ENCODE assay signal across 8 mouse cellular contexts in the genomic region with DNA sequence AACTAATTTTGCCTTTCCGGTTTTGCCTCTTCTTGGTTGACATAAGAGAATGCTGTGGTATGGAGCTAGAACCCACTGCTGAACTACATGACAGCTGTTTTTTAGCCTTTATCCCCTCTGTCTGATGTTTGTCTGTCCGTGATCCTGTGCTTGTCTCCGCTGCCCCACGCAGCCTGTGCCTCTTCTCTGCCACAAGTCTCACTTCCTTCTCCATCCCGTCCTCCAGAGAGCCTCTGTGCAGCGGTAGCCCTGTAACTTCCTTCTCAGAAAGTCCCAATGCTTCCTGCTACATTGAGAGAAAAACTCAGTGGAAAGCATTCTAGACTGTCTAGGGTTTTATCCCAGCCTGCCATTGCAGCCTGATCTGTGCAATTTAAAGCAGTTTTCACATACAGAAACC. TPM values are rescaled to one million over a fixed set of nuclear protein-coding genes. Genes with fewer than 3 reads are reported as not detected.
A peak's percentile ranks its signal among the peaks of the same experiment; 100 is the strongest.
DNase-seq lines count a peak whose midpoint lies in the region; ATAC-seq and TF ChIP-seq lines count a peak whose summit lies in the region.

No protein-coding gene starts in this region.

- H3K27me3 ChIP-seq in kidney, embryonic 15.5 days: no peaks in the 10 kb centered on the region
- H3K27me3 ChIP-seq in embryonic facial prominence, embryonic 10.5 days (replicated peaks; ENCODE audit: low read depth, poor library complexity, severe bottlenecking): no peaks in the 10 kb centered on the region
- H3K27me3 ChIP-seq in intestine, embryonic 15.5 days (replicated peaks): no peaks in the 10 kb centered on the region
- no peaks in the 10 kb centered on the region for H3K27me3 ChIP-seq in midbrain, postnatal 0 days (ENCODE audit: insufficient read depth, low read length)

- DNase-seq in kidney, postnatal 36 days: no peak
- DNase-seq in embryonic facial prominence, embryonic 10.5 days (ENCODE audit: low spot score): no peak
- no peak for DNase-seq in midbrain, postnatal 0 days (ENCODE audit: low spot score)
- no peak for DNase-seq in embryo, embryonic 10.5 days (ENCODE audit: low spot score)
- DNase-seq in left cerebral cortex, postnatal 25 days (ENCODE audit: low spot score in 2 of 2): no peak
- no peak for DNase-seq in yolk sac, embryonic 10.5 days (ENCODE audit: low spot score)

- 0 out of 2 replicates have a peak overlapping the region, but pooled peaks have one; percentile 98 for H3K9ac ChIP-seq in kidney, embryonic 15.5 days
- H3K9ac ChIP-seq in intestine, embryonic 15.5 days: peak overlapping the region; percentile 93
- no peak overlapping the region for H3K9ac ChIP-seq in midbrain, postnatal 0 days (replicated peaks; ENCODE audit: low read length, poor library complexity, severe bottlenecking)

- no peak for TF ChIP-seq CTCF in midbrain, postnatal 0 days (IDR thresholded peaks at IDR 0.05)

- intact Hi-C loops in left cerebral cortex, postnatal 25 days (cut with DNase I): no loop called here

- 76% methylated on average over 6 of the region's 6 CpGs for WGBS in kidney, embryonic 15.5 days
- WGBS in embryonic facial prominence, embryonic 10.5 days: 86% methylated on average over 6 of the region's 6 CpGs
- 73% methylated on average over 6 of the region's 6 CpGs for WGBS in intestine, embryonic 15.5 days
- WGBS in midbrain, postnatal 0 days: 85% methylated on average over 6 of the region's 6 CpGs

- H3K4me3 ChIP-seq in kidney, embryonic 15.5 days (replicated peaks): peak overlapping the region; percentile 99
- H3K4me3 ChIP-seq in embryonic facial prominence, embryonic 10.5 days: peak overlapping the region; percentile 86
- H3K4me3 ChIP-seq in intestine, embryonic 15.5 days (replicated peaks): peak overlapping the region; percentile 99
- peak overlapping the region; percentile 99; the same call in 1 of the 2 replicates for H3K4me3 ChIP-seq in midbrain, postnatal 0 days (ENCODE audit: low read depth, low read length)

- no peak for ATAC-seq in kidney, embryonic 15.5 days (replicated peaks; ENCODE audit: low FRiP score)
- no peak for ATAC-seq in intestine, embryonic 15.5 days
- ATAC-seq in midbrain, postnatal 0 days (ENCODE audit: low FRiP score): no peak

- H3K27ac ChIP-seq in kidney, embryonic 15.5 days: no peak overlapping the region
- no peak overlapping the region for H3K27ac ChIP-seq in embryonic facial prominence, embryonic 10.5 days (replicated peaks)
- no peak overlapping the region for H3K27ac ChIP-seq in intestine, embryonic 15.5 days
- no peak overlapping the region for H3K27ac ChIP-seq in midbrain, postnatal 0 days (ENCODE audit: low read depth, low read length)

- H3K4me1 ChIP-seq in kidney, embryonic 15.5 days: peaks cover 25% of the 10 kb centered on the region
- peaks cover 24% of the 10 kb centered on the region for H3K4me1 ChIP-seq in embryonic facial prominence, embryonic 10.5 days
- peaks cover 14% of the 10 kb centered on the region for H3K4me1 ChIP-seq in intestine, embryonic 15.5 days (replicated peaks)
- H3K4me1 ChIP-seq in midbrain, postnatal 0 days (ENCODE audit: insufficient read depth, low read length): no peaks in the 10 kb centered on the region; the same call in 1 of the 2 replicates

- H3K9me3 ChIP-seq in kidney, embryonic 15.5 days (replicated peaks): no peaks in the 10 kb centered on the region
- no peaks in the 10 kb centered on the region for H3K9me3 ChIP-seq in embryonic facial prominence, embryonic 10.5 days
- H3K9me3 ChIP-seq in intestine, embryonic 15.5 days: no peaks in the 10 kb centered on the region
- H3K9me3 ChIP-seq in midbrain, postnatal 0 days (ENCODE audit: low read length): no peaks in the 10 kb centered on the region

- peak overlapping the region; percentile 87 for H3K4me2 ChIP-seq in kidney, embryonic 15.5 days
- peak overlapping the region; percentile 71 for H3K4me2 ChIP-seq in intestine, embryonic 15.5 days (replicated peaks)
- H3K4me2 ChIP-seq in midbrain, postnatal 0 days (ENCODE audit: low read depth, low read length, poor library complexity, severe bottlenecking): peak overlapping the region; percentile 95; the same call in 1 of the 2 replicates

- peaks cover 60% of the 10 kb centered on the region for H3K36me3 ChIP-seq in kidney, embryonic 15.5 days
- H3K36me3 ChIP-seq in embryonic facial prominence, embryonic 10.5 days (replicated peaks): peaks cover 64% of the 10 kb centered on the region
- peaks cover 40% of the 10 kb centered on the region for H3K36me3 ChIP-seq in intestine, embryonic 15.5 days
- peaks cover 33% of the 10 kb centered on the region for H3K36me3 ChIP-seq in midbrain, postnatal 0 days (ENCODE audit: insufficient read depth, low read length)

RNA-seq across cellular contexts. Expression of a gene that starts 1.3 kb away (rescaled TPM):
- 403 and 405 TPM in 2 replicates for polyA plus RNA-seq in kidney, embryonic 15.5 days (2015; fragmentation: Nextera tagmentation; extraction: Ambion mirVana)
- 377 and 387 TPM in 2 replicates for polyA plus RNA-seq in embryonic facial prominence, embryonic 10.5 days (2016; fragmentation: Nextera tagmentation; extraction: Ambion mirVana)
- 414 and 427 TPM in 2 replicates for polyA plus RNA-seq in intestine, embryonic 15.5 days (2015; fragmentation: Nextera tagmentation; extraction: Ambion mirVana)
- total RNA-seq in midbrain, postnatal 0 days (2014; rRNA removed): 190 and 200 TPM in 2 replicates
- polyA plus RNA-seq in midbrain, postnatal 0 days (2015; fragmentation: Nextera tagmentation; extraction: Ambion mirVana): 505 TPM in 2 replicates
- 100 to 1,000 TPM; 259 to 284 TPM for total RNA-seq in left cerebral cortex, postnatal 25 days (2021)

RNA-seq across cellular contexts. Expression of a gene that starts 1.6 kb away (rescaled TPM):
- 56.7 and 62.1 TPM in 2 replicates for polyA plus RNA-seq in kidney, embryonic 15.5 days (2015; fragmentation: Nextera tagmentation; extraction: Ambion mirVana)
- polyA plus RNA-seq in embryonic facial prominence, embryonic 10.5 days (2016; fragmentation: Nextera tagmentation; extraction: Ambion mirVana): 48.1 and 48.4 TPM in 2 replicates
- polyA plus RNA-seq in intestine, embryonic 15.5 days (2015; fragmentation: Nextera tagmentation; extraction: Ambion mirVana): 41.3 and 44.0 TPM in 2 replicates
- 27.8 and 31.0 TPM in 2 replicates for total RNA-seq in midbrain, postnatal 0 days (2014; rRNA removed)
- polyA plus RNA-seq in midbrain, postnatal 0 days (2015; fragmentation: Nextera tagmentation; extraction: Ambion mirVana): 73.8 and 74.0 TPM in 2 replicates
- 10 to 100 TPM; 48.3 to 51.5 TPM for total RNA-seq in left cerebral cortex, postnatal 25 days (2021)

RNA-seq across cellular contexts. Expression of a gene that starts 9.8 kb away (rescaled TPM):
- 3.5 and 3.6 TPM in 2 replicates for polyA plus RNA-seq in kidney, embryonic 15.5 days (2015; fragmentation: Nextera tagmentation; extraction: Ambion mirVana)
- polyA plus RNA-seq in embryonic facial prominence, embryonic 10.5 days (2016; fragmentation: Nextera tagmentation; extraction: Ambion mirVana): 2.8 and 3.7 TPM in 2 replicates
- 3.7 and 4.1 TPM in 2 replicates for polyA plus RNA-seq in intestine, embryonic 15.5 days (2015; fragmentation: Nextera tagmentation; extraction: Ambion mirVana)
- 10.0 and 20.0 TPM in 2 replicates for total RNA-seq in midbrain, postnatal 0 days (2014; rRNA removed)
- polyA plus RNA-seq in midbrain, postnatal 0 days (2015; fragmentation: Nextera tagmentation; extraction: Ambion mirVana): 10.2 and 14.6 TPM in 2 replicates
- total RNA-seq in left cerebral cortex, postnatal 25 days (2021): 10 to 100 TPM; 11.5 to 13.1 TPM

RNA-seq across cellular contexts. Expression of a gene that starts 35.5 kb away (rescaled TPM):
- polyA plus RNA-seq in kidney, embryonic 15.5 days (2015; fragmentation: Nextera tagmentation; extraction: Ambion mirVana): 103 and 111 TPM in 2 replicates
- 47.0 and 48.9 TPM in 2 replicates for polyA plus RNA-seq in embryonic facial prominence, embryonic 10.5 days (2016; fragmentation: Nextera tagmentation; extraction: Ambion mirVana)
- 75.2 and 75.4 TPM in 2 replicates for polyA plus RNA-seq in intestine, embryonic 15.5 days (2015; fragmentation: Nextera tagmentation; extraction: Ambion mirVana)
- 102 and 119 TPM in 2 replicates for total RNA-seq in midbrain, postnatal 0 days (2014; rRNA removed)
- polyA plus RNA-seq in midbrain, postnatal 0 days (2015; fragmentation: Nextera tagmentation; extraction: Ambion mirVana): 132 and 142 TPM in 2 replicates
- 100 to 1,000 TPM; 109 to 126 TPM for total RNA-seq in left cerebral cortex, postnatal 25 days (2021)

RNA-seq across cellular contexts. Expression of a gene that starts 39.9 kb away (rescaled TPM):
- polyA plus RNA-seq in kidney, embryonic 15.5 days (2015; fragmentation: Nextera tagmentation; extraction: Ambion mirVana): 24.0 and 25.3 TPM in 2 replicates
- 34.6 and 34.8 TPM in 2 replicates for polyA plus RNA-seq in embryonic facial prominence, embryonic 10.5 days (2016; fragmentation: Nextera tagmentation; extraction: Ambion mirVana)
- 24.3 and 25.6 TPM in 2 replicates for polyA plus RNA-seq in intestine, embryonic 15.5 days (2015; fragmentation: Nextera tagmentation; extraction: Ambion mirVana)
- total RNA-seq in midbrain, postnatal 0 days (2014; rRNA removed): 17.1 and 53.8 TPM in 2 replicates
- 22.0 and 27.2 TPM in 2 replicates for polyA plus RNA-seq in midbrain, postnatal 0 days (2015; fragmentation: Nextera tagmentation; extraction: Ambion mirVana)
- total RNA-seq in left cerebral cortex, postnatal 25 days (2021): 10 to 100 TPM; 17.0 to 21.0 TPM
